Comparison of ENCODE assay signal across 9 mouse cellular contexts in genomic region chr16:4316094-4316474, GRCm38 (mm10).
DNase-seq lines count a peak whose midpoint lies in the region; ATAC-seq lines count a peak whose summit lies in the region.
"Had no signal": no experiment of that assay in that cellular context is flagged by ENCODE, and none has a peak within 500 bp of the region (broad histone marks: within the 10 kb centered on the region; RNA-seq: fewer than 3 reads in every experiment).

No protein-coding gene starts in this region.

- DNase-seq in MEL-GATA-1-ER (ENCODE audit: extremely low read depth, low read depth) = peak; percentile 56
- peak; percentile 91 for DNase-seq in layer of hippocampus, adult 9-10 months (ENCODE audit: low spot score)
- DNase-seq in ovary, postnatal 14 days (ENCODE audit: low spot score) = peak; percentile 69
- DNase-seq in thymus, postnatal 0 days (ENCODE audit: low spot score) = peak; percentile 86

- no peak overlapping the region for H3K9ac ChIP-seq in forebrain, embryonic 15.5 days (replicated peaks)
- no peak overlapping the region for H3K9ac ChIP-seq in lung, embryonic 16.5 days (ENCODE audit: low read length)

- H3K4me3 ChIP-seq in forebrain, embryonic 15.5 days = no peak overlapping the region
- no peak overlapping the region for H3K4me3 ChIP-seq in lung, embryonic 16.5 days (ENCODE audit: low read length)
- H3K4me3 ChIP-seq: myocyte had no signal

- no peaks in the 10 kb centered on the region for H3K9me3 ChIP-seq in forebrain, embryonic 15.5 days
- H3K9me3 ChIP-seq in lung, embryonic 16.5 days (ENCODE audit: control insufficient read depth, low read length) = no peaks in the 10 kb centered on the region

- H3K27ac ChIP-seq in forebrain, embryonic 15.5 days (replicated peaks) = no peak overlapping the region
- H3K27ac ChIP-seq in lung, embryonic 16.5 days (ENCODE audit: low read length) = no peak overlapping the region

- 32% methylated on average over 3 of the region's 3 CpGs for WGBS in forebrain, embryonic 15.5 days
- 23% methylated on average over 3 of the region's 3 CpGs for WGBS in lung, embryonic 16.5 days

- H3K4me1 ChIP-seq in forebrain, embryonic 15.5 days = peaks cover 12% of the 10 kb centered on the region
- H3K4me1 ChIP-seq in lung, embryonic 16.5 days (replicated peaks; ENCODE audit: control insufficient read depth, insufficient read depth, low read length) = peaks cover 4% of the 10 kb centered on the region; the same call in 1 of the 2 replicates

- no peaks in the 10 kb centered on the region for H3K27me3 ChIP-seq in forebrain, embryonic 15.5 days
- H3K27me3 ChIP-seq in lung, embryonic 16.5 days (ENCODE audit: control insufficient read depth, insufficient read depth, low read depth, low read length) = no peaks in the 10 kb centered on the region

- H3K4me2 ChIP-seq in forebrain, embryonic 15.5 days (replicated peaks) = no peak overlapping the region
- H3K4me2 ChIP-seq in lung, embryonic 16.5 days (ENCODE audit: low read depth, low read length) = no peak overlapping the region

- peak; percentile 80 for ATAC-seq in cerebellum, adult (ENCODE audit: insufficient number of reproducible peaks, low FRiP score, low TSS enrichment)
- ATAC-seq in forebrain, embryonic 15.5 days (replicated peaks) = peak; percentile 63
- ATAC-seq in hematopoietic stem cell, adult 5-6 weeks (replicated peaks in 1 of 2; ENCODE audit: insufficient read depth in 1 of 2, low FRiP score in 2 of 2, low TSS enrichment in 1 of 2, low read depth in 1 of 2, poor library complexity in 2 of 2, severe bottlenecking in 2 of 2) = peak; percentile 94
- ATAC-seq in lung, embryonic 16.5 days (ENCODE audit: low read depth) = peak; percentile 89

- no peaks in the 10 kb centered on the region for H3K36me3 ChIP-seq in forebrain, embryonic 15.5 days
- H3K36me3 ChIP-seq in lung, embryonic 16.5 days (ENCODE audit: control insufficient read depth, insufficient read depth, low read length) = no peaks in the 10 kb centered on the region
